Mouse (Mus musculus) embryo, embryonic 10.5 days (tissue): ENCODE results near the gene Lingo1.

Experiments
- DNase-seq: peaks from one replicate; pipeline ENCODE4 v3.0.0-alpha.2; 2015; ENCODE audit warnings: low spot score

The Lingo1 gene

GRCm38 (mm10) chr9:56605443-56605806, 190.8 kb downstream of the Lingo1 start:
- DNase-seq, result no peak

GRCm38 (mm10) chr9:56604797-56605442, 191.3 kb downstream of the Lingo1 start:
- no peak for DNase-seq

GRCm38 (mm10) chr9:56600655-56601054, 195.6 kb downstream of the Lingo1 start:
- DNase-seq, result no peak

GRCm38 (mm10) chr9:56592639-56593038, 203.6 kb downstream of the Lingo1 start:
- DNase-seq, result no peak

GRCm38 (mm10) chr9:56591248-56591888, 204.9 kb downstream of the Lingo1 start:
- DNase-seq, result no peak

GRCm38 (mm10) chr9:56589762-56590161, 206.5 kb downstream of the Lingo1 start:
- no peak for DNase-seq

- no peak for DNase-seq
Measured at GRCm38 (mm10) chr9:56584043-56584424, 212.2 kb downstream of the Lingo1 start.

GRCm38 (mm10) chr9:56583139-56584042, 212.9 kb downstream of the Lingo1 start:
- no peak for DNase-seq

GRCm38 (mm10) chr9:56582628-56583027, 213.6 kb downstream of the Lingo1 start:
- DNase-seq, result no peak

- no peak for DNase-seq
Measured at GRCm38 (mm10) chr9:56581700-56582099, 214.6 kb downstream of the Lingo1 start.

- no peak for DNase-seq
Measured at GRCm38 (mm10) chr9:56581016-56581415, 215.3 kb downstream of the Lingo1 start.

GRCm38 (mm10) chr9:56580101-56580500, 216.2 kb downstream of the Lingo1 start:
- DNase-seq, result no peak

- no peak for DNase-seq
Measured at GRCm38 (mm10) chr9:56577405-56577804, 218.9 kb downstream of the Lingo1 start.

GRCm38 (mm10) chr9:56572534-56573479, 223.5 kb downstream of the Lingo1 start:
- DNase-seq, result no peak
